Mouse (Mus musculus): Measurements from ENCODE around the gene Adipor1.

- TF ChIP-seq EP300 (IDR thresholded peaks at IDR 0.05) (no peak), CTCF (IDR thresholded peaks at IDR 0.05) (no peak)
Measured at GRCm38 (mm10) chr1:134450201-134450600, 35.0 kb downstream of the Adipor1 start.

Data from lung, postnatal 0 days (tissue).